Mouse (Mus musculus): ENCODE measurements at regions not wholly inside any gene's neighbourhood (a gene's known extent, or its start where the extent isn't known, plus 50 kb on each side); places are given as distances from the start of the nearest gene placed in this dataset.

DNA sequence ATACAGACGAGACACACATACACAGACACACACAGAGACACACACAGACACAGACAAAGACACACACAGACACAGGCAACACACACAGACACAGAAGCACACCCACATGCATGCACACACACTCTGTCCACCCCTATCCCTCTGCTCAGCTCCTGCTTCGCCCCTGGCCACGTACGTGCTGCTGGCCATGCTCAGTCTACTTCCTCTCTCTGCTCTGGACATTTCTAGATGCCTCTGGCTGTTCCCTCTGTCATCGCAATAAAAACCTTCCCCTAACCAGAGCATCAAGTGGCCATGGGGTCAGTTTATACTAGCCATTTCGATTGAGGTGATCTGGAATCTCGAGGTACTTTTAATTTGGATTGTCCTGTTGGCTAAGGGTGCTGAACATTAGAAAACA is 118.9 kb upstream of the Slc38a2 start:
- TF ChIP-seq CTCF (IDR thresholded peaks at IDR 0.05; ENCODE audit: borderline replicate concordance, control insufficient read depth, extremely low read depth, insufficient read depth, low read length, poor library complexity), result no peak
- TF ChIP-seq POLR2A (IDR thresholded peaks at IDR 0.05; ENCODE audit: control insufficient read depth, extremely low read depth, insufficient read depth, low read length, poor library complexity), result no peak
